Mouse (Mus musculus): ENCODE measurements around the gene Cdc25a. TPM values are rescaled to one million over a fixed set of nuclear protein-coding genes. Genes with fewer than 3 reads are reported as not detected.

Cdc25a gene
- polyA plus RNA-seq, 1 experiment from 2014 or later: 49.5 TPM

DNA sequence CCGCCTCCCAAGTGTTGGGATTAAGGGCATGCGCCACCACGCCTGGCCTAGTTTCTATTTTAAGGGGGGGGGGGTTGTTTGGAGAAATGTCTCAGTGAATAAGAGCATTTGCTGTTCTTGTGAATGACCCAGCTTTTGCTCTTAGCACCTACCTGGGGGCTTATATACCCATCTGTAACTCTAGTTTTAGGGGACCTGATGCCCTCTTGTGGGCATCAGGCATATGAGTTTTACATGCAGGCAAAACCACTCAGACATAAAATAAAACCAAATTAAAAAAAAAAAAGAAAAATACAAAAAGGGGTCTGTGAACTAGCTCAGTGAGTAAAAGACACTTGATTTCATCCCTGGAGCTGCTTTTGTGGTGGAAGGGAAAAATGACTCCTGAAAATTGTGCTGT, 64.0 kb downstream of the Cdc25a start:
- Histone ChIP-seq H3K4me3 (replicated peaks) (no peak overlapping the region), H3K27me3 (no peaks in the 10 kb centered on the region), H3K36me3 (no peaks in the 10 kb centered on the region), H3K9ac (replicated peaks) (no peak overlapping the region), H3K27ac (no peak overlapping the region), H3K4me1 (replicated peaks) (no peaks in the 10 kb centered on the region), H3K9me3 (no peaks in the 10 kb centered on the region), H3K4me2 (no peak overlapping the region)
- ATAC-seq (ENCODE audit: insufficient number of reproducible peaks, insufficient read depth, low FRiP score, low TSS enrichment, low read depth): no peak
- WGBS: 96% methylated on average over 3 of the region's 3 CpGs

DNA sequence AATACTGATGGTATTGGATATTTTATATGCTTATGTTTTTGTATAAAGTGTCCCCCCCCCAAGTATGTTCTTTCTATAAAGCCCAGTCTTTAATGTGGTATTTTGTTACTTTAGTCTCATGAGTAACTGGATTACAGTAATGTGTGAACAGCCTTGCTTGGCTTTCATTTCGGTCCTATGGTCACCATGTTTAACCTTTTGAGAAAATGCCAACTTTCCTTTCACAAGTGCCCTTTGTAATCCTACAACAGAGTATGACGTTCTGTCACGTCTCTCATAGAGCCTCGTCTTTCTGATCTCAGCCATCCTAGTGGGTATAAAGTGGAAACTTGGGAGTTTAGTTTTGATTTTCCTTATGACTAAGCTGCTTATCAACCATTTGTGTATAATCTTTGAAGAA, 67.4 kb downstream of the Cdc25a start:
- no peaks in the 10 kb centered on the region for H3K9me3 ChIP-seq
- 88% methylated on average over 4 of the region's 4 CpGs for WGBS
- no peaks in the 10 kb centered on the region for H3K36me3 ChIP-seq
- no peak overlapping the region for H3K27ac ChIP-seq
- H3K4me2 ChIP-seq: no peak overlapping the region
- no peaks in the 10 kb centered on the region for H3K4me1 ChIP-seq (replicated peaks)
- ATAC-seq (ENCODE audit: insufficient number of reproducible peaks, insufficient read depth, low FRiP score, low TSS enrichment, low read depth): no peak
- H3K9ac ChIP-seq (replicated peaks): no peak overlapping the region
- H3K27me3 ChIP-seq: no peaks in the 10 kb centered on the region
- H3K4me3 ChIP-seq (replicated peaks): no peak overlapping the region

Small RNA genes lying within 50 kb of the gene (microRNA-seq; reads per million reads assigned to microRNA genes)
- gene Mir7089: 0.93 reads per million

Other genes with a start within 250 kb of the Cdc25a start
- not detected in 2 replicates for gene Fbxw24, start 249.5 kb upstream of the Cdc25a start, polyA plus RNA-seq (2016; fragmentation: Nextera tagmentation; extraction: Ambion mirVana)
- gene Fbxw25, start 210.9 kb upstream of the Cdc25a start, polyA plus RNA-seq (2016; fragmentation: Nextera tagmentation; extraction: Ambion mirVana): not detected in 2 replicates
- gene Fbxw18, start 172.9 kb upstream of the Cdc25a start, polyA plus RNA-seq (2016; fragmentation: Nextera tagmentation; extraction: Ambion mirVana): not detected in 2 replicates
- gene Fbxw26, start 129.5 kb upstream of the Cdc25a start, polyA plus RNA-seq (2016; fragmentation: Nextera tagmentation; extraction: Ambion mirVana): not detected in 2 replicates
- gene Fbxw27, start 84.9 kb upstream of the Cdc25a start, polyA plus RNA-seq (2016; fragmentation: Nextera tagmentation; extraction: Ambion mirVana): not detected in 2 replicates
- gene Spink8, start 63.3 kb upstream of the Cdc25a start, polyA plus RNA-seq (2016; fragmentation: Nextera tagmentation; extraction: Ambion mirVana): not detected in 2 replicates
- gene Nme6, start 42.8 kb upstream of the Cdc25a start, polyA plus RNA-seq (2016; fragmentation: Nextera tagmentation; extraction: Ambion mirVana): 77.0 and 80.5 TPM in 2 replicates
- gene Camp, start 26.0 kb upstream of the Cdc25a start, polyA plus RNA-seq (2016; fragmentation: Nextera tagmentation; extraction: Ambion mirVana): 0.49 and 0.76 TPM in 2 replicates
- 45.1 and 50.2 TPM in 2 replicates for gene Map4, start 55.9 kb downstream of the Cdc25a start, polyA plus RNA-seq (2016; fragmentation: Nextera tagmentation; extraction: Ambion mirVana)
- gene Smarcc1, start 242.1 kb downstream of the Cdc25a start, polyA plus RNA-seq (2016; fragmentation: Nextera tagmentation; extraction: Ambion mirVana): 240 and 250 TPM in 2 replicates
- gene Dhx30, start 242.3 kb downstream of the Cdc25a start, polyA plus RNA-seq (2016; fragmentation: Nextera tagmentation; extraction: Ambion mirVana): 202 and 207 TPM in 2 replicates